Mouse (Mus musculus) olfactory bulb, adult 2 months (tissue): ENCODE data around the gene Dlec1.

Experiments used
- CTCF ChIP-seq: fragments of 200-500 bp; IDR thresholded peaks from 2 replicates; pipeline ENCODE4 v1.5.1; 2012; ENCODE audit warnings: low read depth, mild to moderate bottlenecking, low read length, moderate library complexity; ENCODE audit not compliant: insufficient read depth
- POLR2A ChIP-seq: fragments of 200-500 bp; IDR thresholded peaks from 2 replicates; pipeline ENCODE4 v1.6.1; 2012; ENCODE audit warnings: mild to moderate bottlenecking, low read depth, low read length, moderate library complexity; ENCODE audit not compliant: insufficient read depth

GRCm38 (mm10) chr9:119100177-119100898, 1.9 kb upstream of the Dlec1 start:
- TF ChIP-seq POLR2A (no peak), CTCF (no peak)
